Mouse (Mus musculus): ENCODE results near the gene Nhlrc3.

The Nhlrc3 gene
- long read RNA-seq, experiment 1, full-length matches to known transcripts = 6 of 6 reads
- long read RNA-seq, experiment 1, partial matches to known transcripts = 0 of 6 reads
- long read RNA-seq, experiment 1, other reads (novel, unspliced or antisense) = 0 of 6 reads
- long read RNA-seq, experiment 2, full-length matches to known transcripts = 2 of 5 reads
- long read RNA-seq, experiment 2, partial matches to known transcripts = 1 of 5 reads
- long read RNA-seq, experiment 2, other reads (novel, unspliced or antisense) = 2 of 5 reads

DNA sequence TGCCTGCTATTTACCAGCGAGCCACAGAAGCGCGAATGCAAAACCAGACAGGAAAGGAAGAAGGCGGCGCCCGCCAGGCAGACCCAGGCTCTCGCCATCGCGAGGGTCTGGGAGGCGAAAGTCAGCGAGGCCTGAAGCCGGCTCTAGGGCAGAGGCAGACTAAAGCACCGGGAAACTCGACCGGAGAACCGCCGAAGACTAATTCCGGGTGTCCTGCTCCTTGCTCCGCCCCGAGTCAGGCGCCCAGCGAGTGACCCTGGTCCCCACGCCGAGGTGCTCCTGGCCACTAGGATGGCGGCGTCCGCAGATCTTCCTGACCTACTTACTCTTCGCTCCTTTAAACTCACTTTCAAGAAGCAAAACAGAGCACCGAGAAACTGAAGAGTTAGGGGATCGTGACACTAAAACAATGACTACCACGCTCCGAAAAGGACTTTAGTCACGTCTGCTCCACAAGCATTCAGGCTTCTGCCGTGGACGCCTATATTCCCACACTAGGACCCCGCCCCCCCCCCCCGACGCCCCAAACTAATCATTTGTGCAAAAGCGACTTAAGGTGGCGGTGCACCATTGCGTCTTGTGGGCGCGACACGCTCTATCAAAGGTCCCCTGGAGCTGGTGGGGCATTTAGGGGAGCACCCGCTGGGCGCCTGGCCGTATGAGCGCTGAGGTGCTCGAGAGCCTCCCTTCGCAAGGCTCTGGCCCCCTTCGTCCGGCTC lies at the start of gene Nhlrc3, which contains the start of gene Proser1:
Nhlrc3 (minus strand) TSS at position 287 of the 719 bp plus-strand sequence.
Proser1 (plus strand) TSS at position 621 of the 719 bp plus-strand sequence.
- intact Hi-C loops (cut with DNase I) = loop anchor here (5.0 kb wide), 1 partner anchor 399 kb away; the partner anchor contains the start of gene Ufm1

- intact Hi-C loops (cut with DNase I) = no loop called here
Observed at GRCm38 (mm10) chr3:53502428-53502827, 39.3 kb upstream of the Nhlrc3 start.

GRCm38 (mm10) chr3:53498351-53498905 lies 35.3 kb upstream of the Nhlrc3 start:
- intact Hi-C loops (cut with DNase I) = no loop called here

DNA sequence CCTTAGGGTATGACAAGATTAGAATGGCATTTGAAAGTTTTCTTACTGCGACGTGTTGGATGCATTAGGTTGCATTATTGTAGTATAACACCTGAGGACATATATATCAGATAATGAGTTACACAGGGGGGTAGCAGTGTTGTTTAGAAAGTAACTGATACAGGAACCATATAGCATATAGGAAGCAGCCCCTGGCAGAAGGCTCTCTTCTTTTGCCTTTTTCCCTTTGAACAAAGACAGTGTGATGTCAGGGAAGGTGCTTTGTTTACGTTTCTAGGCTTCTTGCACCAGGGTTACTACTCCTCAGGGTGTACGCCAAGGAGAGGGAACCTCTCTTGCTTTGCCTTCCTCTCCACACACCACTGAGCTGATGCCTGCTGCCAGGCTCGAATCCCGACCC lies 25.2 kb upstream of the Nhlrc3 start, which contains the start of gene Stoml3:
Stoml3 (plus strand) TSS at position 301 of the 400 bp plus-strand sequence.
- intact Hi-C loops (cut with DNase I) = no loop called here

GRCm38 (mm10) chr3:53486996-53487576 lies 24.0 kb upstream of the Nhlrc3 start:
- intact Hi-C loops (cut with DNase I) = no loop called here

DNA sequence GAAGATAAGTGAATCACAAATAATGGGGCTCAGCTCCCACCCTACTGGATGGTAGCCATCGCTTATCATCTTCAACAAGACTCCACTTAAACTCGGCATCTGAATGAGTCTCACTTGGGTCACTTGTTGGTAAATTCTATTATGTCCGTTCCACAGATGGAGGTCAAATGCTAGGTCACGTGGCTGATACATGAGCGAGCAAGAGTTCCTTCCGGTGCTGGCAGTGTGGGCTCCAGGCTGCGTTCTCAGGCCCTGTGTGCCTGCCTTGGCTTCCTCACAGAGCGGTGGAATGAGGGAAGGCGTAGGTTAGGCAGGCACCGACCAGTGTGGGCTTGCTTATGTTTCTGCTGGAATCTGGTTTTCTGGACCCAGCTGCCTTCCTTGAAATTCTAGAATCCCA lies 23.4 kb upstream of the Nhlrc3 start:
- intact Hi-C loops (cut with DNase I) = no loop called here

DNA sequence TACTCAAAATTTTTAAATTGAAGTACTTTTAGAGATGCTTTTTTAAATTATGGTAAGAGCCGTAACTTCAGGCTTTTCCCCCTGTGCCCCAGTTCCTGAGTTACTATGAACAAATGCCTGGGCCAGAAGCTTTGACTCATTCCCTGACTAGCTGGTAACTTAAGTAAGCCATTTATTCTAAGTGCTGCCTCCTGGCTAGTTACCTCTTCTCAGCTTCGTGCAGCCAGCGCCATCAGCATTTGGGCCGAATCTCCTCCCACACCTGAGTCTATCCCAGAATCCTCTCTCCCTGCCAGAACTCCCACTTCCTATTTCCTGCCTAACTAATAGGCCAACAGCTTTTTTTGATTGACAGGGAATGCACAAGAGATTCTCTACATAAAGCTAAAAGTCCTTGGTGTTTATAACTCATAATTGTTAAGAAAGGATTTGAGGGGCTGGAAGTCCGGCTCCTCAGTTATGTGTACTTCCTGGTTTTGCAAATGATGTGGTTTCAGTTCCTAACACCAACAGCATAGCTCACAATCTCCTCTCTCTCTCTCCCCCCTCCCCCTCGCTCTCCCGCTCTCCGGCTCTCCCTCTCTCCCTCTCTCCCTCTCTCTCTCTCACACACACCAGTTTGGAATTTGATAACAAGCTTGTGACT lies 20.4 kb upstream of the Nhlrc3 start:
- intact Hi-C loops (cut with DNase I) = no loop called here

DNA sequence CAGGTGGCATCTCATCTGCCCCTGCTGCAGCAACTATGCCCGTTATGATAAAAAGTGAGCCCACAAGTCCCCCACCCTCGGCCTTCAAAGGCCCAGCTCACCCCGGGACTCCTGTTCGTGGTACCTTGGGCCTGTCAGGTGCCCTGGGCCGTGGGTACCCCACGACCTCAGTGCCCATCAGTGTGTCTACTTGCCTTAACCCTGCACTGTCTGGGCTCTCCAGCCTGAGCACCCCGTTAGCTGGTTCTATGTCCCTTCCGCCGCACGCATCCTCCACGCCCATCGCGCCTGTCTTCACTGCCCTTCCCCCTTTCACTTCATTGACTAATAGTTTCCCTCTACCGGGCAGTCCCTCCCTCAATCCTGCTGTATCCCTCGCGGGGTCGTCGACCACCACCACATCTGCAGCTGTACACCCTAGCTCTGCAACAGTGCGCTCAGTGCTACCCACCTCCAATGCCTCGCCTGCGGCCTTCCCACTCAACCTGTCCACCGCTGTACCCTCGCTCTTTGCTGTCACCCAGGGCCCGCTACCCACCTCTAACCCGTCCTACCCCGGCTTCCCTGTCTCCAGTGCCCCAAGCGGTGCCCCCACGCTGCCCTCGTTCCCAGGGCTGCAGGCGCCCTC lies 15.4 kb upstream of the Nhlrc3 start:
- intact Hi-C loops (cut with DNase I) = no loop called here

DNA sequence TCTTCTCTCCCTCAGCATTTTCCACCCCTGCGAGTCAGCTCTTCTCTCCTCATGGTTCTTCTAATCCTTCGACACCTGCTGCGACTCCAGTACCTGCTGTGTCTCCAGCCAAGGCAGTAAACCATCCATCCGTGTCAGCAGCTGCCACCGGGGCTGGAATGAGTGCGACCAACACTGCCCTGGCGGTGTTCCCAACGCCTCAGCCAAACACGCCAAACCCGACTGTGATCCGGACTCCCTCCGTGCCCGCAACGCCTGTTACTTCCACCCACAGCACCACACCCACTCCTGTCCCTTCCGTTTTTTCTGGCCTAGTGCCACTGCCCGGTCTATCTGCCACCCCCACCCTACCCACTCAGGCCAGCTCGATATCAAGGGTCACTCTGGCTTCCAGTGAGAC lies 14.3 kb upstream of the Nhlrc3 start:
- intact Hi-C loops (cut with DNase I) = no loop called here

GRCm38 (mm10) chr3:53475889-53476288 lies 12.8 kb upstream of the Nhlrc3 start:
- intact Hi-C loops (cut with DNase I) = no loop called here

- intact Hi-C loops (cut with DNase I) = no loop called here
Observed at GRCm38 (mm10) chr3:53474179-53474578, 11.0 kb upstream of the Nhlrc3 start.

- intact Hi-C loops (cut with DNase I) = no loop called here
Observed at GRCm38 (mm10) chr3:53472061-53472460, 8.9 kb upstream of the Nhlrc3 start.

GRCm38 (mm10) chr3:53469650-53470049 lies 6.5 kb upstream of the Nhlrc3 start:
- intact Hi-C loops (cut with DNase I) = no loop called here

GRCm38 (mm10) chr3:53467356-53467755 lies 4.2 kb upstream of the Nhlrc3 start:
- intact Hi-C loops (cut with DNase I) = no loop called here

- intact Hi-C loops (cut with DNase I) = no loop called here
Observed at GRCm38 (mm10) chr3:53466481-53466880, 3.3 kb upstream of the Nhlrc3 start.

GRCm38 (mm10) chr3:53465330-53465729 lies 2.2 kb upstream of the Nhlrc3 start:
- intact Hi-C loops (cut with DNase I) = no loop called here

DNA sequence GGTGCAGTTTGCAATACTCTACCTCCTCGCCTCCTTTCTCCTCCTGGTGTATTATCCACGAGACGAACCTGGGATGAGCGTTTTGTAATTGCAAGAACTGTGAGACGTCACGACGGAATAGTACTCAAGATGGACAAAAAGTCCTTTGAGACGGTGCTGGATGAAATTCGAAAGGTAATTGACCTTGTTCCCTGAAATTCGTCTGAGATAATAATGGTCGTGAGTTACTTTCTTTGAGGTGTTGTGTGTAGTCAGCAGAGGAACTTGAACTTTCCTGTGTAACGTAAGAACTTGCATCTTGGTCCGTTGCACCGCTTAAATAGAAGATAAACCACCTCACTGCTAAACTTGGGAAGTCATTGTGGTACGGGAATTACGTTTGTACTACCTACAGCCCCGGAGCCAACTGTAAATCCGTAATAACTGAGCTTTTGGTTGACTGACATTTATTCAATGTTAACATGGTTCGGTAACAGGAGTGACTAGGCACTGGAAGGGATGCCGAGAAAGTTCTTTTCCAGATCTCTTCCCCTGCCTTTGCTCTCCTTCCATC lies 1.1 kb upstream of the Nhlrc3 start:
- intact Hi-C loops (cut with DNase I) = loop anchor here (5.0 kb wide), 1 partner anchor 398 kb away; the partner anchor contains the start of gene Ufm1

DNA sequence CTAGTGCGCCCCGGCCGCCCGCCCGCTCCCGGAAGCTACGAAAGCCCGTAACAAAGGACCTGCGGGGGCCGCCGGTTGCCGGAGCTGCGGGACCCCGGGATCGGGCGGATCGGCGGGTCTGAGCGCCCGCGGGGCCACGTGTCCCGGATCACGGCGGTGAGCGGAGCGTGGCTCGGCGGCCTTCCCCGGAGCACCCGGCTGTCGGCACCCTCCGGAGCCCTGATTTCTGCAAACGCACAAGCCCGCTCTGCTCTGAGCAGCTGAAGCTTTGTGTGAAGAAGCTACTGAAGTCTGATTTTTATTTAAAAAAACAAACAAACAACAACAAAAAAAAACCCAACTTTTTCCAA lies 608 bp upstream of the Nhlrc3 start:
- intact Hi-C loops (cut with DNase I) = loop anchor here (5.0 kb wide), 1 partner anchor 399 kb away; the partner anchor contains the start of gene Ufm1

- intact Hi-C loops (cut with DNase I) = loop anchor here (5.0 kb wide), 1 partner anchor 400 kb away; the partner anchor contains the start of gene Ufm1
Observed at GRCm38 (mm10) chr3:53462701-53463045, 459 bp downstream of the Nhlrc3 start.

DNA sequence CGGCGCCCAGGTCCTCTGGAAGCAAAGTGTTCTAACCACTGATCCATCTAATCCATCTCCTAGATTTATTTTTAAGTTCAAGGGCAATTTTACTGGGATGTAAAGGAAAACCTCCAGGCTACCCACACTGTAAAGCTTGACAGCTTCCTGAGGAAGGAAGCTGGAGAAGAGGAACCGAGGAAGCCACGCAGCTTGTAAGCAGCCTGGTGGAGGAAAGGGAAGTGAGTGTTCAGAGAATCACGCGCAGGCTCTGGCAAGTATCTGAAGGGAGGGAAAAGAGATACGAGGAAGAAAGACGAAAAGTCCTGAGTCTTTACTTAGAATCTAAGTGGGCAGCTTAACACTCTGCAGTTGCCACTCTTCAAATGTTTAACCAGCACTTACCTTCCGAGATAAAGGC lies 3.0 kb downstream of the Nhlrc3 start:
- intact Hi-C loops (cut with DNase I) = loop anchor here (5.0 kb wide), 1 partner anchor 402 kb away; the partner anchor contains the start of gene Ufm1

DNA sequence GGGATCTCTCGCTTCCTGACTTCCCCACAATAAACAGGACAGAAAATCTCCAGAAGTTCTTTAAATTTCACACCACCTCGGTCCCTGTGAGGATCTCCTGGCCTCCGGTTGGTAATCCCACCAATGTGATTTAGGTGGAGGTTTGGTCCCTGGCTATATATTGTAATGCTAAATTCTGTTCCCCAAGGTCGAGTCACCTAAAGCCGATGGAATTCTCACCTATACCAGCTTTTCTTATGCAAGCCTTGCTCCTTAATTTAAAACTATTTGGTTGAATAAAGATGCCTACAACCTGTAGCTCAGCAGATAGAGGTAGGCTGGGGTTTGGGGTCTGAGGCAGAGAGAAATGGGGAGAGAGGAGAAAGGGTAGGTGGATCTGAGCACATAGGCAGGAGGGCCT lies 5.4 kb downstream of the Nhlrc3 start:
- intact Hi-C loops (cut with DNase I) = no loop called here

Measured in adrenal gland (tissue).